Mouse (Mus musculus) frontal cortex, postnatal 25 days (tissue): ENCODE data around the gene Plcb4.

Experiments
- DNase-seq, 2 experiments: peaks; one replicate each; pipeline ENCODE4 v3.0.0; 2022; ENCODE audit warnings: low spot score in 2 of 2

Gene Plcb4

DNA sequence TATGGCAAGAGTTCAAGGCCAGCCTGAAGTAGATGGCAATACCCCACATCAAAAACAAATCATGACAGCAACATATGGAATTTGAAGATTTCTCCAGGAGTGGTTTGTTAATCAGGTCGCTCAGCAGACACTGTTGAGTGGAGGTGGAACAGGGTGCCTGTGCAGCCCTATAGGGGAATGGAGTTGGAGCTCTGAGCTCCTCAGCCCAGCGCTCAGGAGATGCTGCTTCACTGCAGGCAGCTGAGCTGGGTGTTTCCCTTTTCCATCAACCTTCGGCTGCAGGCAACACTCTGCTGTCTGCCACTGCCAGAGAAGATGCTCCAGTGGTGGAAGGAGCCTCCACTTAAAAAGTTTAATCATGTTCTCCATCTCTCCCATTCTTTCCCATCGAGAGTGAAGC is 149.5 kb downstream of the Plcb4 start:
- no peak for DNase-seq

- no peak for DNase-seq
Measured at GRCm38 (mm10) chr2:135810841-135811240, 152.0 kb downstream of the Plcb4 start.

- no peak for DNase-seq
Measured at GRCm38 (mm10) chr2:135811453-135812101, 152.8 kb downstream of the Plcb4 start.

- DNase-seq: no peak
Measured at GRCm38 (mm10) chr2:135812701-135813246, 154.0 kb downstream of the Plcb4 start.

DNA sequence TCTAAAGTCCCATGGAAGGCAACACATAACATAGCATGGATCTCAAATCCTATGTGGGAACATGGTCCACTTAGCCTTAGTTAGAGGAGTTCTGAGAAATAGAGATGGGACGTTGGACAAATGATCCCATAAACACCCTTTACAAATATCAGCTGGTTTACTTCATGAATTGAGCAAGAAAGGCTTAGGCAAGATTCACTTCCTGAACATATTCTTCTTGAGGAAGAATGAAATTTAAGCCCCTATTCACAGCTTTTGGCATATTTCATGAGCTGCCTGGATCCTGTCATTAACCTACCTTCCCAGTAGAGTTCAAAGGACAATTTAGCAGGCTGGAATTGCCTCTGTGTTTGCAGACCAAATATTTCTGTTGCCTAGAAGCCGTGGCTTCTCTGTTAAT is 161.9 kb downstream of the Plcb4 start:
- DNase-seq: no peak

DNA sequence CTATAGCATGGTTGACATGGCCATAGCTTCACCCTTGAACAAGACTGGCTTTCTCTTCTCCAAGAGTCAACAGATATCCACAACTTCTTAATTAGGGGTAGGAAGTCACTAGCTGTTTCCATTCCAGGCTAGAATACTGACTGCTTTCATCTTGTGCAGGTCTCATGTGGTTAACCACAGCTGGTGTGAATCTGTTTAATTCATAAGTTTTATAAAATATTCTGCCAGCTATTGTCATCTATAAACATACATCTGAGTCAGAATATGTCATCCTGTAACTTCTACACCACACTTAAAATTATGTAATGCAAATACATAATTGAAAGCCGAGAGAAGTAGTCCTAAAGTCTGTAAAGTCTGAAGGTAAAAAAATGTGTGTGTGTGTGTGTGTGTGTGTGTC is 164.9 kb downstream of the Plcb4 start:
- no peak for DNase-seq

DNA sequence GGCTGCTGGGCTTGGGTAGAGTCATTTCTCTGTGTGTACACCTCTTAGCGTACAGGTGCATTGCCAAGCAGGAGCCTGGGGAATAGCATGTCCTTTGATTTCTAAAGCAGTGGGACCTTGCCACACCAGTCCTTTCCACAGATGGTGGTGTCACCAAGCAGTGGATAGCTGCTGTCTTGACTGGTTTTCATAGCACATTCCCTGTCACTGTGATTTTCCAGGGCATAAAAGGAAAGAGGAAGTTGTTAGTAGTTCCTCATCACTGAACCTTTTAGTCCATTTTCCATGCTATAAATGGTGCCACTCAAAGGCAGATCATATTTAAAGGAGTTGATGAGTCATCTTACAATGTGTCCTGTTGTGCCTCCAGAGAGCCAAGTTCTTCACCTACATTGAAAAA is 165.9 kb downstream of the Plcb4 start:
- no peak for DNase-seq

DNA sequence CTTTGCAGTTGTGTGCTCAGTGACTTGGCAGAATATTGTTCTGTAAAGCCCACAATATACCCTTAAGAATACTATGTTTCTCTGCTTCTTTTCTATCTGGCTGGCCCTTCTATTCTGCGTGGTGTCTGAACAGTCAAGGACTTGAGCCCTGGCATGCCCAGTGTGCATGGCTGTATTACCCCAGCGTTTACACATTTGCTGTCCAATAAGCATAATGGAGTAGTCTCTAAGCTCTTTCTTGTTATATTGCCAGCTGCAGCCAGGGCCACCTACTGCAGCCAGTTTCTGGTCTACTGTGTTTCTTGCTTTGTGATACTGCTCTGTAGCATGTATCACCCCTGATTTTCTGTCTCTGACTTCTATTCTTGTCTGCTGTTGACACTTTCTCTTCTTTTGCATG is 166.8 kb downstream of the Plcb4 start:
- DNase-seq: no peak

GRCm38 (mm10) chr2:135826616-135827360 is 168.0 kb downstream of the Plcb4 start:
- no peak for DNase-seq

DNA sequence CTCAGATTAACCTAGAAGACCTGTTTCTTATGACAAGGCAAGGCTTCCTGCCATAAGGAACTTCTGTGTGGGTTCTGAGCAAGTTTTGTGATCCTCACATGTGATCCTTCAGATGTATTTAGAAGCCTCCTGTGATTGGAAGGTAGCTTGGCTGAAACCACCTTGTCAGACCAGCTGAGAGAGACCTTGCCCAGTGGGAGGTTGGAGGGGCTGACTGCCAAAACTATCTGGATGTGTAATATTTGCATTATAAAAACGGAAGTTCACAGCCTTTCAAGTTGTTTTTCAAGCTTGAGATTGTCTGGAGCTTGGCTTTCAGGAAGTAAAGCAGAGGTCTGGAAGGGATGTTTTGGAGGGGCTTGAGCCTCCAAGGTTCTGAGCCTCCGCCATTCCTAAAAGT is 169.6 kb downstream of the Plcb4 start:
- DNase-seq: no peak

DNA sequence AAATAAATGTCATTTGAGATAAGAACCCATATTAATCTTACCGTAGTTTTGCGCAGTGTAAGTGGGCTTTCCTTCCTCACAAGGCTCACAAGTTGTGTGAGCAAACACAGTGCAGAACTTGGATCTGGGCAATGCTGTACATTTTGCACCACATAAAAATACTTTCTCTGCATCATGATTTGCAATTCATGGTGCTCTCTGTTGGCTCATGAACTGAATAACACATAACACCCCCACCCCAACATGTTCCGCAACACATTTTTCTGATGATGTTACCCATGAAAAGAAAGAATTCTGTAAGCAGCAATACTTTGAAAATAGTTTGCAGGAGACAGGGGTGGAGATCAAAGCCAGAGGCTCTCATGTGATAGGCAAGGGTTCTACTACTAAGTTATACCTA is 174.9 kb downstream of the Plcb4 start:
- no peak for DNase-seq

DNA sequence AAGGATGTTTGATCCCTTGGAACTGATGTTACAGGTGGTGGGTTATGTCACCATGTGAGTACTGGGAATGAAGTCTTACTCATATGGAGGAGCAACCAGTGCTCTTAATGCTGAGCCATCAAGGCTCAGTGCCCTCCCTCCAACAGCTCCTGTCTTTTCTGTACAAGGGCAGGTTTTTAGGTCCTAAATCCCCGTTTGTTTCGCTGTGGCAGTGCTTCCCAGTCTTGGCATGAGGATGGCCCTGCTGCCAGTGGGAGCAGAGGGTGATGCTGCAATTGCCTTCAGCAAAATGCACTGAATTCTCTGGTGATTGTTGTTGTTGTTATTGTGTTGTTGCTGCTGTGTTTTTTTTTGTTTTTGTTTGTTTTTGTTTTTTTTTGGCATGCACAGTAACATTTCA is 175.6 kb downstream of the Plcb4 start:
- no peak for DNase-seq

- no peak for DNase-seq
Measured at GRCm38 (mm10) chr2:135835911-135836310, 177.1 kb downstream of the Plcb4 start.

- no peak for DNase-seq
Measured at GRCm38 (mm10) chr2:135836426-135836825, 177.6 kb downstream of the Plcb4 start.

DNA sequence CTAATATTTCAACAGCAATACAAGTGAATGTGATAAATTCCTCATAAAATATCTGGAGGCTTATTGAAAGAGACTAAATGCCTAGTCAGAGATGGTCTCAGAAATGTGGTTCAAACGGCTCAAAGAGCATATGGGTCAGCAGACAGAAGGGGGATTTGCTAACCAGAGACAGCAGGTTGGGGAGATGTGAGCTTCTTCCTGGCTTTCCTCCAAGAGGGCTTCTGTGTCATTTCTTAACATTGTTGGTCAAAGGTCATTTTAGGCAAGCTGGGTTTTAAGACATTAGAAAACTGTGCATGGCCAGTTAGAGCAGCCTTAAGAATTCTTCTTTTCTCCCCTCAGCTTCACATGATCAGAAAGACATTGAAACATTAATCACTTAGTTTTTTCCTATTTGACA is 178.9 kb downstream of the Plcb4 start:
- no peak for DNase-seq

GRCm38 (mm10) chr2:135838135-135838534 is 179.3 kb downstream of the Plcb4 start:
- no peak for DNase-seq

- DNase-seq: no peak
Measured at GRCm38 (mm10) chr2:135838651-135839286, 180.0 kb downstream of the Plcb4 start.

DNA sequence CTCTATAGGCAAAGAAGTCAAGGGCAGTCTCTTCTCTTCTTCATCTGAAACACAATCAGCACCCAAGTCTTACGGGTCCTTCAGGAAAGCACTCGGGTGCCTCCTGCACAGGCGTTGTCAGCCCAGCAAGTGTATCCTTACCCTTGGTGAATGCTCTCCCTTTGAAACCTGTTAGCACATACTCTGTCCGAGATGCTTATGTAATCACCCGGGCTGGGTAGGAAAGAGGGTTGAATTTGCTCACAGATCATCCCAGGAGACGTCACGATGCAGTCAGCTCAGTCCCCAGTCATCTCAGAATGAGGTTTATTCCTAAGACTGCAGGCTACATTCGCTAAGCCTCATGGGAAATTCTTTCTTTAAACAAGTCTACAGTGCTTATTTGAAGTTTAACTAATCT is 184.9 kb downstream of the Plcb4 start:
- DNase-seq: no peak

DNA sequence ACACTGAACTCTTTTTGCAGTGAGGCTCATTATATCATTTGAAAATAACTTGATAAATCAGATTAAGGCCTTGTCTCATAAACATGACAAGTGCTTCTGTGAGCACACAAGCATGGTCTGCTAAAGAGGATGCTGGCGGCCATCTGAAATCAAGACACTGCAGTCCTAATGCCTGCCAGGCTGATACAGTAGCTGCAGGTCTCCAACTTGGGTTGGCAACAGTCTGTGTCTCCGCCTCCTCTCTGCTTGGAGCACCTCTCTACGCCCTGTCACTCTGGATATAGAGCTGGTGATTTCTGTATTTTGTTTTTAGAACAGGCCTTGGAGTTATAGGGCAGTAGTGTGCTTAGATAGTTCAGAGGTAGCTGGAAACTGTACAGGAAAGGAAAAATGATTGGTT is 188.1 kb downstream of the Plcb4 start:
- DNase-seq: no peak

- DNase-seq: no peak
Measured at GRCm38 (mm10) chr2:135847738-135848137, 188.9 kb downstream of the Plcb4 start.

DNA sequence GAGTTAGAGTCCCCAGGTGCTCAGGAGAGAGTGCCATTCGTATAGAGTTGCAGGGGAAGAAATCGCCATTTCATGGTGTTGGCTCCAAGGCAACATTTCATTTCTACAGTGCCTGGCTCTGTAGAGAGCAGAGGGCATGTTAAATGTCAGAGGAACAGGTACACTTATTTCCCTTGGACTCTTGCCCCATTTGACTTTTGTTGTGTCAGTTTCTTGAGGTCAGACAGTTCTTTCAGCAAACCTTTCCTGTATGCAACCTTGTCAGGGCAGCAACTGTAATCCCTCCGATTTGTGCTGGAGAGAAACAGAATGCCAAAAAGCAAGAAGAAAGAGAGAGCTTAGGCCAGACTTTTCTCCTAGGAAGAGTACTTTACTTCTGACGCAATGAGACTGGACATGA is 189.4 kb downstream of the Plcb4 start:
- DNase-seq: no peak

GRCm38 (mm10) chr2:135851964-135852363 is 193.2 kb downstream of the Plcb4 start:
- no peak for DNase-seq

GRCm38 (mm10) chr2:135853085-135853484 is 194.3 kb downstream of the Plcb4 start:
- no peak for DNase-seq
